Mouse (Mus musculus) hematopoietic stem cell, adult 5-6 weeks (primary cell): ENCODE data around the gene Prss2. TPM values are rescaled to one million over a fixed set of nuclear protein-coding genes. Genes with fewer than 3 reads are reported as not detected.
"Not testable (repeated sequence)": the region's sequence is repeated elsewhere in the genome, so short reads cannot be mapped to it uniquely, and the experiment has no call there.

Experiments
- ATAC-seq, 2 experiments: fragments of 125-278 bp in 1 of 2; replicated peaks in 1 of 2; 2 replicates each; pipeline ENCODE4 v1.8.0; 2016 to 2017; ENCODE audit warnings: inconsistent platforms in 2 of 2, mild to moderate bottlenecking in 2 of 2, moderate number of reproducible peaks in 2 of 2, low read depth in 1 of 2, moderate TSS enrichment in 1 of 2; ENCODE audit not compliant: low FRiP score in 2 of 2, poor library complexity in 2 of 2, severe bottlenecking in 2 of 2, insufficient read depth in 1 of 2, low TSS enrichment in 1 of 2
- total RNA-seq: library from RNA; stranded (forward); fragments of 172-1452, 232-1000 nt; gene quantifications from 2 replicates; pipeline ENCODE4 v1.2.3, GENCODE M21; 2017

The Prss2 gene
- total RNA-seq, 1 experiment from 2014 or later: not detected

DNA sequence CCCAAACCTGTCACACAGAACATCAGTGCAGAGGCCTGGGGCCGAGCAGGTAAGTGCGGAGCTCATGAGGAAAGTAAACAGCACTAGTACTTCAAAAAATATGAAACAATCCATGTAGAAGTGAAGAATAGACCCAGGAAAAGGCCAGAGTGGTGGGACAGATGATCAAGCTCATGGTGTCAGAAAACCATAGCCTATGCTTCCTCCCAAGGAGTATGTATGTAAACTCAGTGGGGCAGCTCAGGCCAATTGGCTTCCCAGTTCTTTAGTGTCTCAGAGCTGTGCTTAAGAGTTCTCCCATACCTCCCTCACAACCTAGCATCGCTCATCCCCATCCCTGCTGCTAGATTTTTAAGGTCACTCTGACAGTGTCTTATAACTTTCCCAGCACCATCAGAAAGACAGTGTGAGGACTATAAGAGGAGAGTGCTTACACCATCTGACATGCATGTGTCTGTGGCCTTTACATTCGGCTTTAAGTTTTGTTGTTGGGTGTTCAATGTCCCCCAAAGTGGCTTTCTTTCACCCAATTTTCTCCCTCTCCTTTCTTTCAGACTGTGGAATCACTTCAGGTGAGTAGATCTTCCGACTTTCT lies 25.6 kb downstream of the Prss2 start:
- ATAC-seq: no peak

DNA sequence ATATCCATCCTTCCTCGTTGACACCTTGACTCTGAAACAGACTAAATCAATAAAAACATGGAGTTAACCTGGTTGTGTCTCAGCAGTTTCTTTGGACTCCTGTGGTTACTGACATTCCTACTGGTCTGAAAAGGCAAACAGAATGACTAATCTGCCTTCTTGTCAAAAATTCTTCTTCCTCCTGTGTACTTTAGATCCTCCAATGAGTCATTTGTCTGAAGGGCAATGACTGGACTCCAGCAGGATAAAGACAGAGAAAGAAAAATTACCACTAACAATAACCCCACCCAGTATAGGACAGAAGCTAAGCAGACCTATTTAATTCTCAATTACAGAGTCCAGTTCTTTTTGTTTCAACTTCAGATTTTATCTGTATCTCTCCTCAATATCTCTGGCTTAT lies 26.7 kb downstream of the Prss2 start:
- no peak for ATAC-seq

DNA sequence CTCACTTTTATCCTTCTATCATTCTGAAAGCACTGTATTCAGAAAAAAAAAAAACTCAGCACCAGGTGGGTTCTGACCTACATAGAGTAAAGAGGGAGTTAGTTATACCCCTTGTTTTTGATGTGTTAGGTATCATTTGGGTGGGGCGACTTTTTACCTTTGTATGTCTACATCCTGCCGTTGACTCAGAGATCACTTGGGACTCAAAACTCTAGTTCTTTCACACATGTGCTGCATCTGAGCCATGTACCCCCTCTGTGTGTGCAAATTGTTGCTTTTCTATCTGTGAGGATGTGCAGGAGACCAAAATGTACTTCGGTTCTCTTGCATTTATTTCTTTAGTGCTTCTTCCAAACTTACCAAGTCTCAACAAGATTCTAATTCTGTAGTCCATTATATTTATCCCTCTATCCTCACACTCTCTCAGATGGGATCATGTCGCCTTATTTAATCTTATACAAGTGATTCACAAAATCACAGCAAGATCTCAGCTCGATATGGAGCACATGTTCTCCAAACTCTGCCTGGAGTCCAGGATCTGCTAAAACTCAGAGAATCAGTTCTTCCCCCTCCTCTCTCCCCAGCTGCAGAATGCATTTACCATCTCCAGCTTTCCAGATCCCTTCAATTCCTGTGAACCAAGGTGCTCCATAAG lies 31.9 kb downstream of the Prss2 start:
- no peak for ATAC-seq

DNA sequence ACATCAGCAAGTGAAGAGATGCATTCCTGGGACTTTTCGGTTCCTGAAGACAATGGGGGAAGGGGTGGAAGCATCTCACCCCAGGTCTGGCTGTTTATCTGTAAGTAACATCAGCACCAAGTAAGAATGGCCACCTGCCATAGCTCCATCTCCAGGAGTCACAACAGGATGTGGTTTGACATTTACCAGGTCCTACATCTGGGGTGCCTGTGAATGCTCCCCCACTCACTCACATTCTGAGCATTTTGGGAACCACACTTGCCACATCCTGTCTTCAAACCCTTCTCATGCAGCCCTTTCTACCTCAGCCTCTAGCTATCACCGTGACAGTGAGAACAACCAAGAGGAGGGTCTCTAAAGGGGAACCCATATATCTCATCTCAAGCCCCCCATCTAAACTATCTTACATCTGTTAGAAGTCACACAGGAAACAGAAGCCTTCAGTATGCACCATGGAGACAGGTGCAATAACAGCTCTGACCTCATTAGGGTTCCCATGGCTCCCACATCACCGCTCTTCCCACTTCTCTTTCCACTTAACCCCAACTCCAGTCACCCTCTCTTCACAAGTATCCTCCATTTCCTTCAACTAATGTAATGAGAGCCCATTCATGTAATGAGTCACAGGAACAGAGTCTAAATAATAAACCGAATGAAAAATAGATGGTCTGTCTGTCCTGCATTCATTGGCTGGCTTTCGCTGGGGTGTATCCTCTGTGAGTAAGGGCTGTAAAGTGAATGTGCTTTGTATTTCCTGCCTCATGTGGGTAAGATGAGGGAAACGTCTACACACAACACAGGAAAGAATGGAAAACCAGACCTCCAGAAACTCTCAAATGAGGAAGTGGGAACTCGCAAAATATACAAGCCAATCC lies 32.9 kb downstream of the Prss2 start:
- ATAC-seq: peak; percentile 77 to 84

DNA sequence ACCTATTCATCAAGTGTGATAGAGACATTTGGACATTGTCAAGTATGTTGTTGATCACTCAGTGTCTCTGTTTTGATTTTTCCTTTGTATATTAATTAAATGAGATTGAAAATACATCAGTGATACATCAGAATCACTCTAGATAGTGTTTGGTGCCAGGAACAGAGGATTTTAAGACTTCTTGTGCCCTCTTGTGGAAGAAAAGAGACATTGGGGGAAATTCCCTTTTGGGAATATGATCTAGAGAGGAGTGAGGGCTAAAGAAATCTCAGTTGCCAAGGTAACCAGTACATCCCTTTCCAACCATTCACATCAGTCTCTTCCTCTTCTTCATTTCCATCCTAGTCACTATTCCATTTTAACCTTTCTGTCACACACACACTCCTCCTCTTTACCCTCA lies 34.8 kb downstream of the Prss2 start:
- ATAC-seq: no peak

DNA sequence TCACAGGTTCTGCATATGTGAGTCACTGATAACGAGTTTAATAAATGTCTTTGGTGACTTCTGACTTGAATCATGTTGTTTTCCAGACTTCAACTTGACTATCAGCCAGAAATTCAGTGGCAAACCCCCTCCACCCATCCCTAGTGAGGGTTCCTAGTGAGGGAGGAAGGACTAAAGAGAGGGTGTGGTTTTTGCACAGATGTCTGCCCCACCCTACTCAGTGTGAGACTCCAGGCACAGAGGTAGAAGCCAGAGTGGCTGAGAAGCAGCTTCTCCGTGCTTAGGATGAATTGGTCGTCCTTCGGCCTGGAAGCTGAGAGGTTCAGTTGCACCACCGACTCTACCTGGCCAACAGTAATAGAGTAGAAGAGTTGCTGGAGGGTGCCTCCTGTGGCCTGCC lies 35.9 kb downstream of the Prss2 start:
- no peak for ATAC-seq

DNA sequence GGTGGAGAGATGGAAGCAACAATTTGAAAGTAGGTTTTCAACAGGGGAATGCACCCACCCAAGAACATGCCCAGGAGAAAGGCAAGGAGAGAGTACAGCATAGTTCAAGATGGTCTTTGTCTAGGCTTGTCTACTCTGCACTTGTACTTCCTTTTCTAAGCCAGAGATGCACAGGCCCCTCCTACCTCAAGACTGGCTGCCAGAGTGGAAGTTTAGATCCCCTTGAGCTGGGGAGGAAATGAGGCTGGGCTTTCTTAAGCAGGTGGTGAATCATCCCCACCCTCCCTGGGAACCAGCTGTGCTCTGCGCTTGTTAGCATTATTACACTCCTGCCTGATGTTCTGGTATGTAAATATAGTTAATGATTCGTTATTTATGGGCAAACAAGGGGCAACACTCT lies 36.7 kb downstream of the Prss2 start:
- peak; percentile 41 to 54 for ATAC-seq

DNA sequence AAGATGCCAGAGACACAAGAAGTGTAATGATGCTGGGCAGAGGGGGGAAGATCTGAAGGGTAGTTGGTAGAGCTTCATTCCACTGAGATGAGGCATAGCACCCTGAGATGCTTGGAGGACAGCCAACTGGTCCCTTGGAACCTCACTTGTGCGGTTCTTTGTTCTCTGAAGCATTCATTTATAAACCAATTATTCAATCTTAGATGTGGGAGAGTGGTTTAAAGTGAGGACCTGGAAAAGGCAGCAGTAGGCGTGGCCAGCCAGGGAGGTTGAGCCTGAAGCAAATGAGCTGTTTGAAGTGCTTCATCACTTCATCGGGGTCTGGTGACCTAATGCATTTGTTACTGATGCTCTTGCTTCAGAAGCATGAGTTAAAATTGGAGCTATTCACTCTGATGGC lies 37.7 kb downstream of the Prss2 start:
- ATAC-seq: no peak

DNA sequence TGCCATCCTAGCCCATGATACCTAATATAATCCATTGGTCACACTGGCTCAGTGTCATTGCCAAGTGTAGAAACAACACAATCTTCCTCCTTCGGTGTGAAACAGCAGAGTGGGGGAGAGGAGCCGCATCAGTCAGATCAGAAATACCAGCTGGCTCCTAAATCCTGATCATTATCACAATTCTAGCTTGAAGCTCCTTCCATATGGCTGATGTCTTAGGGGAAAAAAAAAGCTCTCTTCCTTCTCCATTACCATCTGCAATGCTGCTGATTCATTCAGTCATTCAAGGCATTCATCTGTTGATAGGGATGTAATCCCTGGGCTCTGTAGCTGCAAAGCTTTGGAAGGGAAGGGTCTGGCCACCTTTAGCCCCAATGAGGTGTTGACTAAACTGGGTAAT lies 38.7 kb downstream of the Prss2 start:
- no peak for ATAC-seq

DNA sequence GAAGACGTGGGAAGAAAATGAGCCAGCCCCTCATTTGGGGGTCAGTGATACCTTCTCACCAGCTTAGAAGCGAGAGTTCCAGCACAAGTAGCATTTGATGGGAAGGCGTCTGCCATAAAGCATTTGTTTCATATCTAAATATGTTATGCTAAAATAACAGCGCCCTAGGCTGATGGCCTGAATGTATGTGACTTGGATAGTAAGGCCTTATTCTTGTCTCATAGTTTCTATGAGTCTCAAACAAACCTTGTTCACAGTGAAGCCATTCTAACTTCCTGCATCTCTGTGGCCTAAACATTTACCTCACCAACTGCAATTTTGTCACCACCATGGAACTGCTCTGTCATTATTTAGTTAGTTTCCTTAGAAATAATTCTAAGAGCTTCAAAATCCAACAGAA lies 41.0 kb downstream of the Prss2 start:
- ATAC-seq: no peak

DNA sequence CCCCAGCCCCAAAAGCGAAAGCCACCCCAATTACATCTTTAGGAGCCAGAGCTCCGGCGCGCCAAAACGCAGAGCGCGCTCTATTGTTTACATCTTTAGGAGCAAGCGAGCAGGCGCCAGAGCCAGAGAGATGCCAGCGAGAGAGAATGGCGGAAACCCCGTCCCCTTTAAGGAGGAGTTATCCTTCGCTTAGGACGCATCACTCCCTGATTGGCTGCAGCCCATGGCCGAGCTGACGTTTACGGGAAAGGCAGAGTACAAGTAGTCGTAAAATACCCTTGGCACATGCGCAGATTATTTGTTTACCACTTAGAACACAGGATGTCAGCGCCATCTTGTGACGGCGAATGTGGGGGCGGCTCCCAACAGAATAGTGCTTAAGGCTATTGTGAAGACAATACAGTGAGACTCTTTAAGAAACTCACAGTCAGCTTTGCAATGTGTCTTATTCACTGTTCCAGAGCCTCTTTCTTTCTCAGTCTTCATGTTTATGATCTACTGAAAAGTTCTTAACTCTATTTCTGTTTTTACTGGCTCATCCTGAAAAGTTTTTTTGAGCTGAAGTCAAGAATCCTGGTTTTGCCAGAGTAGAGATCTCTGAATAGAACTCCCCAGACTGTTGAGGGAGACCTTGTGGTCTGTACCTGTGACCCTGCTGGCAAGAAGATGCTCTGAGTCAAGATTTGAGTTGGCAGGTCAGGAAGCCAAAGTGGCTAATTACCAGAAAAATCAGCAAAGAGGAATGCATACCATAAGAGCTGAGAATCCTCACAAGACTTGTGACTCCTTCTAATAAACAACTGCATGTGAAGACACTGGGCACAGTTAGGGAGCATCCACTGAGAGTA lies 41.7 kb downstream of the Prss2 start:
- ATAC-seq: not testable (repeated sequence)

DNA sequence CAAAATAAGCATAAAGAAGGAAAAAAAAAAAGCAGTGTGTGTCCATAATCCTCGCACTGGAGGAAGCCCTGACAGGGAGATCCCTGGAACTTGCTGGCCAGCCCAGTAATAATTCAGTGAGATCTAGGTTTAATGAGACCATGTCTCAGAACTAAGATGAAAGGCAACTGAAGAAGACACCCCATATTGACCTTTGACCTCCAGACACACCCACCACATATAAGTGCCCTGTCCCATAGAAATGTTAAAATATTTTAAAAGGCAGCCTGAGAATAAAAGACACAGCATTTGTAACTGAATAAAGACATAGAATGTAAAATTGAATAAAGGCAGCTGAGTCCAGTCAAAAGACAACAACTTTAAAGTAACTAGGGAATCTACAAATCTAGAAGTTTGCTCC lies 43.7 kb downstream of the Prss2 start:
- ATAC-seq: no peak

DNA sequence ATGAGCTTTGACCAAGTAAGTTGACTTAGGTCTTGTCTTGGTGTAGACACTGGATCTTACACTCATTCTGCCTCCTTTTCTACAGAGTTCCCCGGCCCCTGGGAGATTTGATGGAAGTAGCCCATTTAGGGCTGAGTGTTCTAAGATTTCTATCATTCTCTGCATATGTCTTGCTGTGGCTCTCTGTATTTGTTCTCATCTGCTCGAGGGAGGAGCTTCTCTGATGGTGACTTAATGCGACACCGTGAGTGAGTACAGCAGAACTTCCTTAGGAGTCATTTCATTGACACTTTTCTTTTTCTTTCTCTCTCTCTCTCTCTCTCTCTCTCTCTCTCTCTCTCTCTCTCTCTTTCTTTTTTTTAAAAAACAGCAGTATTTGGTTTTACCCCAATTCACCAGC lies 45.4 kb downstream of the Prss2 start:
- no peak for ATAC-seq

DNA sequence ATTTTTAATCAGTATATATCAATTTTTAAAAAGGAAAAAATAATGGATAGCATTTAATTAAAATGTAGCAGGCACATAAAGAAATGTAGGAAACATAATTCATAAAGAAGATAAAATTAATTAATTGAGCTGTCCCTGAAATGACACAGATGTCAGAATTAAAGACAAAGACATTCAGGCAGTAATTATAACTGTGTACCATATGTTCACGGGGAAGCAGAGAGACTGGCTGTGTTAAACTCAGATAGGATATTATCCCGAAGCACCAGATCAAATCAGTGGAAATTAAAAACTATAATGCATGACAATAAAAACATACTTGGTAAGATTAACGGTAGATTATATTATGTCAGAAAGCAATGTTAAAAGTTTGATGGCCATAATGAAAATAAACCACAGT lies 47.5 kb downstream of the Prss2 start:
- ATAC-seq: no peak
